8 mouse cellular contexts compared by ENCODE assay signal in the genomic region with DNA sequence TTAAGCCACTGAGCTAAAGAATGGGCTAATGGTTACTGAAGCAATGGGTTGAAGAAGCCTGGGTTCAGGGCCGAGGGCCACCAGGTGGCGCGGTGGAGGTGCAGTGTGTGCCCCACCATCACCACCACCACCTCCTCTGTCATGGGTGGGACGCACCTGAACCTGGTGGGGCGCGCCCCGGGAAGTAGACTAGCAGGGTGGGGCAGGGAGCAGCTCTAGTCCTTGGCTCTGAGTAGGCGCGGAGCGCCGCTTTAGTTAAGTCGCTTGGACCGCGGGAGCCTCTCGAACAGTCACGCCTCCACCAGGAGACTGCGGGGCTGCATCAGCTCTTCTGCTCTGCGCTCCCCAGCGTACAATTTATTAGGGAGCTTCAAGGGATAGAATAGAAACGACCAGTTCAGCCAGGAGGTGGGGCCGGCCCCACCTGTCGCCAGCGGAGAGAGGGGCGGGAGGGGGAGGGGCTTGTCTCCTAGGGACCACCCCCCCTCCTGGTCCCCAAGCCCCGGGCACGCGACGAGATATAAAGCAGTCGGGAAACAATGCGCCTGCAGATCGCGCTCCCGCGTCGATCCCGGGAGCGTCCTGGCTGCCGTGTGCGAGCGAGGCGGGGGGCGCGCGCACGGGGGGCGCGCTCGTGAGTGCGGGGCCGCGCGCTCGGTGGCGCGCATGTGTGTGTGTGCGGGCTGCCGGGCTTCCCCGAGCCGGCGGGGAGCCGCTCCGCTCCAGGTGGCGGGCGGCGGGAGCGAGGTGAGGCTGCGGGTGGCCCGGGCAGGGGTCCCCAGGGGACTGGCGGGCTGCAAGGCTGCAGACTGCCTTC. TPM values are rescaled to one million over a fixed set of nuclear protein-coding genes. Genes with fewer than 3 reads are reported as not detected.
A peak's percentile ranks its signal among the peaks of the same experiment; 100 is the strongest.
DNase-seq lines count a peak whose midpoint lies in the region; ATAC-seq lines count a peak whose summit lies in the region.

Mycl (plus strand) TSS at position 249 of the 817 bp plus-strand sequence.

- no peaks in the 10 kb centered on the region for H3K27me3 ChIP-seq in hindbrain, embryonic 14.5 days (ENCODE audit: control insufficient read depth, insufficient read depth, low read length)

- peak; percentile 79 for DNase-seq in T-cell, adult 2 months (ENCODE audit: low spot score)
- peak; percentile 89 to 90 for DNase-seq in cerebellum, postnatal 36 days
- DNase-seq in frontal cortex, postnatal 36 days (ENCODE audit: low spot score in 2 of 2): peak; percentile 88 to 92
- DNase-seq in hindbrain, embryonic 14.5 days (ENCODE audit: low spot score): peak; percentile 93
- DNase-seq in layer of hippocampus, postnatal 25 days (ENCODE audit: extremely low spot score in 1 of 2, low spot score in 1 of 2): peak; percentile 86 to 91
- peak; percentile 83 for DNase-seq in lung, postnatal 10 days
- peak; percentile 69 for DNase-seq in ovary, postnatal 14 days (ENCODE audit: low spot score)
- peak; percentile 93 for DNase-seq in thymus, postnatal 14 days

- peak within 1 kb of the TSS; percentile 89 for H3K4me3 ChIP-seq in hindbrain, embryonic 14.5 days (replicated peaks; ENCODE audit: low read length)

- H3K9ac ChIP-seq in hindbrain, embryonic 14.5 days: peak within 1 kb of the TSS; percentile 95

- WGBS in hindbrain, embryonic 14.5 days: under 1% methylated on average over 58 of the region's 69 CpGs

- peak within 1 kb of the TSS; percentile 91 for H3K27ac ChIP-seq in hindbrain, embryonic 14.5 days

- H3K4me1 ChIP-seq in hindbrain, embryonic 14.5 days (replicated peaks; ENCODE audit: control insufficient read depth, insufficient read depth, low read length): peaks cover 36% of the 10 kb centered on the region

- H3K9me3 ChIP-seq in hindbrain, embryonic 14.5 days (ENCODE audit: control insufficient read depth, low read length): no peaks in the 10 kb centered on the region

- peaks cover 9% of the 10 kb centered on the region for H3K36me3 ChIP-seq in hindbrain, embryonic 14.5 days (replicated peaks; ENCODE audit: control insufficient read depth, insufficient read depth)

- peak; percentile 81 for ATAC-seq in hindbrain, embryonic 14.5 days (ENCODE audit: low FRiP score)

- H3K4me2 ChIP-seq in hindbrain, embryonic 14.5 days (replicated peaks): peak within 1 kb of the TSS; percentile 73

RNA-seq across cellular contexts. Expression of gene Mycl, which starts in this region (rescaled TPM):
- polyA plus RNA-seq in hindbrain, embryonic 14.5 days (2014; fragmentation: Nextera tagmentation; extraction: Ambion mirVana): 68.7 and 71.9 TPM in 2 replicates
- total RNA-seq in layer of hippocampus, postnatal 25 days (2021): 10 to 100 TPM; 33.9 to 37.8 TPM

Comparison
In these comparisons a context has a peak if more than half of its experiments do, and no peak if none do; other contexts are left out.
1. Peak in every context shown above with its lines: DNase-seq, ATAC-seq, H3K4me3 ChIP-seq and H3K27ac ChIP-seq.